Mouse (Mus musculus): ENCODE measurements around the gene Cux2. TPM values are rescaled to one million over a fixed set of nuclear protein-coding genes. Genes with fewer than 3 reads are reported as not detected.

The Cux2 gene
- polyA plus RNA-seq, 1 experiment from 2014 or later, result 10.1 TPM

GRCm38 (mm10) chr5:121893581-121893980 is 156.3 kb downstream of the Cux2 start:
- no peak overlapping the region for H3K27ac ChIP-seq (ENCODE audit: poor library complexity, severe bottlenecking)
- 0 out of 2 replicates have a peak, but pooled peaks cover 4% of the 10 kb centered on the region for H3K4me1 ChIP-seq (replicated peaks)
- H3K36me3 ChIP-seq, result no peaks in the 10 kb centered on the region
- no peak overlapping the region for H3K4me3 ChIP-seq
- no peaks in the 10 kb centered on the region for H3K9me3 ChIP-seq (replicated peaks)
- no peaks in the 10 kb centered on the region for H3K27me3 ChIP-seq (replicated peaks)
- 36% methylated on average over 3 of the region's 3 CpGs for whole genome bisulfite sequencing
- no peak overlapping the region for H3K9ac ChIP-seq
- no peak overlapping the region for H3K4me2 ChIP-seq
- ATAC-seq (ENCODE audit: insufficient number of reproducible peaks, low FRiP score), result no peak

- Histone ChIP-seq H3K27me3 (replicated peaks) (no peaks in the 10 kb centered on the region), H3K4me1 (replicated peaks) (0 out of 2 replicates have a peak, but pooled peaks cover 4% of the 10 kb centered on the region), H3K9me3 (replicated peaks) (peaks cover 8% of the 10 kb centered on the region; the same call in 1 of the 2 replicates), H3K4me2 (no peak overlapping the region), H3K9ac (no peak overlapping the region), H3K4me3 (no peak overlapping the region), H3K36me3 (0 out of 2 replicates have a peak, but pooled peaks cover 3% of the 10 kb centered on the region), H3K27ac (ENCODE audit: poor library complexity, severe bottlenecking) (no peak overlapping the region)
- ATAC-seq (ENCODE audit: insufficient number of reproducible peaks, low FRiP score), result no peak
- 82% methylated on average over 14 of the region's 14 CpGs for WGBS
These were observed 157.6 kb downstream of the Cux2 start for GRCm38 (mm10) chr5:121892281-121892680.

GRCm38 (mm10) chr5:121890925-121891324 is 159.0 kb downstream of the Cux2 start:
- ATAC-seq (ENCODE audit: insufficient number of reproducible peaks, low FRiP score), result no peak
- Histone ChIP-seq H3K9me3 (replicated peaks) (peaks cover 12% of the 10 kb centered on the region; the same call in 1 of the 2 replicates), H3K4me1 (replicated peaks) (0 out of 2 replicates have a peak, but pooled peaks cover 4% of the 10 kb centered on the region), H3K27ac (ENCODE audit: poor library complexity, severe bottlenecking) (no peak overlapping the region), H3K9ac (no peak overlapping the region), H3K36me3 (peaks cover 14% of the 10 kb centered on the region), H3K4me3 (no peak overlapping the region), H3K4me2 (no peak overlapping the region), H3K27me3 (replicated peaks) (no peaks in the 10 kb centered on the region)
- WGBS, result 87% methylated on average over 7 of the region's 7 CpGs

- H3K9ac ChIP-seq, result no peak overlapping the region
- 64% methylated on average over 9 of the region's 9 CpGs for WGBS
- H3K36me3 ChIP-seq, result peaks cover 14% of the 10 kb centered on the region
- H3K27ac ChIP-seq (ENCODE audit: poor library complexity, severe bottlenecking), result no peak overlapping the region
- peaks cover 14% of the 10 kb centered on the region; the same call in 1 of the 2 replicates for H3K9me3 ChIP-seq (replicated peaks)
- no peaks in the 10 kb centered on the region for H3K27me3 ChIP-seq (replicated peaks)
- H3K4me2 ChIP-seq, result no peak overlapping the region
- ATAC-seq (ENCODE audit: insufficient number of reproducible peaks, low FRiP score), result no peak
- H3K4me1 ChIP-seq (replicated peaks), result 0 out of 2 replicates have a peak, but pooled peaks cover 4% of the 10 kb centered on the region
- H3K4me3 ChIP-seq, result no peak overlapping the region
These were observed 160.0 kb downstream of the Cux2 start for GRCm38 (mm10) chr5:121889819-121890362.

GRCm38 (mm10) chr5:121889375-121889774 is 160.5 kb downstream of the Cux2 start:
- ATAC-seq (ENCODE audit: insufficient number of reproducible peaks, low FRiP score), result no peak
- 61% methylated on average over 13 of the region's 13 CpGs for WGBS
- no peak overlapping the region for H3K4me3 ChIP-seq

GRCm38 (mm10) chr5:121883356-121883755 is 166.5 kb downstream of the Cux2 start:
- no peak overlapping the region for H3K27ac ChIP-seq (ENCODE audit: poor library complexity, severe bottlenecking)

More at GRCm38 (mm10) chr5:121889375-121889774, 160.5 kb downstream of the Cux2 start:
- Histone ChIP-seq H3K4me2 (no peak overlapping the region), H3K4me1 (replicated peaks) (0 out of 2 replicates have a peak, but pooled peaks cover 4% of the 10 kb centered on the region), H3K36me3 (peaks cover 14% of the 10 kb centered on the region), H3K9me3 (replicated peaks) (peaks cover 14% of the 10 kb centered on the region; the same call in 1 of the 2 replicates), H3K9ac (no peak overlapping the region), H3K27me3 (replicated peaks) (no peaks in the 10 kb centered on the region), H3K27ac (ENCODE audit: poor library complexity, severe bottlenecking) (no peak overlapping the region)

GRCm38 (mm10) chr5:121879211-121879610 is 170.7 kb downstream of the Cux2 start:
- 50% methylated on average over 6 of the region's 6 CpGs for WGBS
- H3K27ac ChIP-seq (ENCODE audit: poor library complexity, severe bottlenecking), result no peak overlapping the region
- H3K36me3 ChIP-seq, result peaks cover 19% of the 10 kb centered on the region
- ATAC-seq (ENCODE audit: insufficient number of reproducible peaks, low FRiP score), result no peak
- H3K4me2 ChIP-seq, result no peak overlapping the region
- no peak overlapping the region for H3K4me3 ChIP-seq
- H3K27me3 ChIP-seq (replicated peaks), result peaks cover 4% of the 10 kb centered on the region; the same call in 1 of the 2 replicates
- H3K9me3 ChIP-seq (replicated peaks), result no peaks in the 10 kb centered on the region
- H3K9ac ChIP-seq, result no peak overlapping the region
- peaks cover 5% of the 10 kb centered on the region; the same call in 1 of the 2 replicates for H3K4me1 ChIP-seq (replicated peaks)

More at GRCm38 (mm10) chr5:121883356-121883755, 166.5 kb downstream of the Cux2 start:
- Histone ChIP-seq H3K9ac (no peak overlapping the region), H3K4me1 (replicated peaks) (peaks cover 5% of the 10 kb centered on the region; the same call in 1 of the 2 replicates), H3K4me2 (no peak overlapping the region), H3K9me3 (replicated peaks) (peaks cover 14% of the 10 kb centered on the region; the same call in 1 of the 2 replicates), H3K4me3 (no peak overlapping the region), H3K27me3 (replicated peaks) (no peaks in the 10 kb centered on the region), H3K36me3 (peaks cover 23% of the 10 kb centered on the region)
- WGBS, result 74% methylated on average over 8 of the region's 8 CpGs
- ATAC-seq (ENCODE audit: insufficient number of reproducible peaks, low FRiP score), result no peak

- Histone ChIP-seq H3K4me2 (no peak overlapping the region), H3K9me3 (replicated peaks) (no peaks in the 10 kb centered on the region), H3K27ac (ENCODE audit: poor library complexity, severe bottlenecking) (no peak overlapping the region), H3K4me1 (replicated peaks) (peaks cover 5% of the 10 kb centered on the region; the same call in 1 of the 2 replicates), H3K27me3 (replicated peaks) (peaks cover 9% of the 10 kb centered on the region; the same call in 1 of the 2 replicates), H3K4me3 (no peak overlapping the region), H3K36me3 (peaks cover 19% of the 10 kb centered on the region), H3K9ac (no peak overlapping the region)
- WGBS, result 84% methylated on average over 17 of the region's 17 CpGs
- no peak for ATAC-seq (ENCODE audit: insufficient number of reproducible peaks, low FRiP score)
These were observed 171.2 kb downstream of the Cux2 start for GRCm38 (mm10) chr5:121878703-121879102.

- H3K36me3 ChIP-seq, result peaks cover 19% of the 10 kb centered on the region
- H3K4me2 ChIP-seq, result no peak overlapping the region
- H3K27ac ChIP-seq (ENCODE audit: poor library complexity, severe bottlenecking), result no peak overlapping the region
- H3K27me3 ChIP-seq (replicated peaks), result peaks cover 15% of the 10 kb centered on the region; the same call in 1 of the 2 replicates
- no peak for ATAC-seq (ENCODE audit: insufficient number of reproducible peaks, low FRiP score)
- H3K9me3 ChIP-seq (replicated peaks), result no peaks in the 10 kb centered on the region
- H3K9ac ChIP-seq, result no peak overlapping the region
- WGBS, result 75% methylated on average over 12 of the region's 12 CpGs
- H3K4me1 ChIP-seq (replicated peaks), result no peaks in the 10 kb centered on the region; the same call in 1 of the 2 replicates
- no peak overlapping the region for H3K4me3 ChIP-seq
These were observed 173.0 kb downstream of the Cux2 start for GRCm38 (mm10) chr5:121876901-121877300.

GRCm38 (mm10) chr5:121875041-121875440 is 174.9 kb downstream of the Cux2 start:
- no peak overlapping the region for H3K4me3 ChIP-seq
- peaks cover 19% of the 10 kb centered on the region for H3K36me3 ChIP-seq
- H3K27ac ChIP-seq (ENCODE audit: poor library complexity, severe bottlenecking), result no peak overlapping the region
- peaks cover 15% of the 10 kb centered on the region; the same call in 1 of the 2 replicates for H3K27me3 ChIP-seq (replicated peaks)
- H3K9me3 ChIP-seq (replicated peaks), result no peaks in the 10 kb centered on the region
- no peak overlapping the region for H3K4me2 ChIP-seq
- WGBS, result 83% methylated on average over 12 of the region's 12 CpGs
- ATAC-seq (ENCODE audit: insufficient number of reproducible peaks, low FRiP score), result no peak
- H3K9ac ChIP-seq, result no peak overlapping the region
- no peaks in the 10 kb centered on the region for H3K4me1 ChIP-seq (replicated peaks)

- 13% methylated on average over 4 of the region's 4 CpGs for WGBS
- H3K9ac ChIP-seq, result no peak overlapping the region
- peaks cover 20% of the 10 kb centered on the region; the same call in 1 of the 2 replicates for H3K27me3 ChIP-seq (replicated peaks)
- no peak overlapping the region for H3K4me2 ChIP-seq
- H3K9me3 ChIP-seq (replicated peaks), result no peaks in the 10 kb centered on the region
- peaks cover 18% of the 10 kb centered on the region for H3K36me3 ChIP-seq
- no peak for ATAC-seq (ENCODE audit: insufficient number of reproducible peaks, low FRiP score)
- no peaks in the 10 kb centered on the region for H3K4me1 ChIP-seq (replicated peaks)
- H3K27ac ChIP-seq (ENCODE audit: poor library complexity, severe bottlenecking), result no peak overlapping the region
- H3K4me3 ChIP-seq, result no peak overlapping the region
These were observed 177.7 kb downstream of the Cux2 start for GRCm38 (mm10) chr5:121872158-121872557.

Data from heart, embryonic 12.5 days (tissue).